Mouse (Mus musculus): Measurements from ENCODE around the gene Foxn1. TPM values are rescaled to one million over a fixed set of nuclear protein-coding genes. Genes with fewer than 3 reads are reported as not detected.

The Foxn1 gene
- polyA plus RNA-seq, 1 experiment from 2014 or later, result 1.6 TPM

GRCm38 (mm10) chr11:78345801-78346200 lies 40.6 kb downstream of the Foxn1 start:
- ATAC-seq (ENCODE audit: low read depth), result no peak
- Histone ChIP-seq H3K4me3 (ENCODE audit: low read depth, low read length) (no peak overlapping the region), H3K4me2 (ENCODE audit: low read depth, low read length) (0 out of 2 replicates have a peak overlapping the region, but pooled peaks have one; percentile 66), H3K9ac (ENCODE audit: low read depth, low read length) (peak overlapping the region; percentile 40), H3K4me1 (ENCODE audit: control insufficient read depth, insufficient read depth, low read length) (peaks cover 21% of the 10 kb centered on the region), H3K27ac (replicated peaks; ENCODE audit: low read depth, low read length) (no peak overlapping the region), H3K36me3 (ENCODE audit: control insufficient read depth, insufficient read depth, low read length) (peaks cover 24% of the 10 kb centered on the region), H3K9me3 (ENCODE audit: control insufficient read depth, low read length) (no peaks in the 10 kb centered on the region), H3K27me3 (replicated peaks; ENCODE audit: control insufficient read depth, insufficient read depth, low read length) (no peaks in the 10 kb centered on the region)
- 68% methylated on average over 7 of the region's 7 CpGs for WGBS
- no peak for DNase-seq (ENCODE audit: low spot score)

GRCm38 (mm10) chr11:78344890-78345715 lies 41.3 kb downstream of the Foxn1 start:
- peak overlapping the region; percentile 40 for H3K9ac ChIP-seq (ENCODE audit: low read depth, low read length)
- peak overlapping the region; percentile 66 for H3K4me2 ChIP-seq (ENCODE audit: low read depth, low read length)

GRCm38 (mm10) chr11:78344328-78344889 lies 41.9 kb downstream of the Foxn1 start:
- Histone ChIP-seq H3K4me2 (ENCODE audit: low read depth, low read length) (peak overlapping the region; percentile 66), H3K27me3 (replicated peaks; ENCODE audit: control insufficient read depth, insufficient read depth, low read length) (no peaks in the 10 kb centered on the region), H3K27ac (replicated peaks; ENCODE audit: low read depth, low read length) (no peak overlapping the region), H3K9ac (ENCODE audit: low read depth, low read length) (peak overlapping the region; percentile 86), H3K4me1 (ENCODE audit: control insufficient read depth, insufficient read depth, low read length) (peaks cover 21% of the 10 kb centered on the region), H3K4me3 (ENCODE audit: low read depth, low read length) (peak overlapping the region; percentile 84), H3K9me3 (ENCODE audit: control insufficient read depth, low read length) (no peaks in the 10 kb centered on the region), H3K36me3 (ENCODE audit: control insufficient read depth, insufficient read depth, low read length) (peaks cover 31% of the 10 kb centered on the region)
- 61% methylated on average over 6 of the region's 6 CpGs for WGBS
- DNase-seq (ENCODE audit: low spot score) (no peak), ATAC-seq (ENCODE audit: low read depth) (no peak)

More at GRCm38 (mm10) chr11:78344890-78345715, 41.3 kb downstream of the Foxn1 start:
- H3K9me3 ChIP-seq (ENCODE audit: control insufficient read depth, low read length), result no peaks in the 10 kb centered on the region
- H3K4me3 ChIP-seq (ENCODE audit: low read depth, low read length), result peak overlapping the region; percentile 84
- H3K27ac ChIP-seq (replicated peaks; ENCODE audit: low read depth, low read length), result no peak overlapping the region
- peaks cover 25% of the 10 kb centered on the region for H3K36me3 ChIP-seq (ENCODE audit: control insufficient read depth, insufficient read depth, low read length)
- peak; percentile 72 for DNase-seq (ENCODE audit: low spot score)
- H3K4me1 ChIP-seq (ENCODE audit: control insufficient read depth, insufficient read depth, low read length), result peaks cover 21% of the 10 kb centered on the region
- 46% methylated on average over 7 of the region's 8 CpGs for WGBS
- H3K27me3 ChIP-seq (replicated peaks; ENCODE audit: control insufficient read depth, insufficient read depth, low read length), result no peaks in the 10 kb centered on the region
- no peak for ATAC-seq (ENCODE audit: low read depth)

GRCm38 (mm10) chr11:78343381-78344327 lies 42.7 kb downstream of the Foxn1 start, which contains the start of gene Unc119:
Unc119 (plus strand) TSS chr11:78343482.
- peaks cover 21% of the 10 kb centered on the region for H3K4me1 ChIP-seq (ENCODE audit: control insufficient read depth, insufficient read depth, low read length)
- H3K27me3 ChIP-seq (replicated peaks; ENCODE audit: control insufficient read depth, insufficient read depth, low read length), result no peaks in the 10 kb centered on the region
- DNase-seq (ENCODE audit: low spot score), result peak; percentile 91
- peak within 1 kb of the TSS; percentile 86 for H3K9ac ChIP-seq (ENCODE audit: low read depth, low read length)
- H3K36me3 ChIP-seq (ENCODE audit: control insufficient read depth, insufficient read depth, low read length), result peaks cover 30% of the 10 kb centered on the region
- peak; percentile 87 for ATAC-seq (ENCODE audit: low read depth)
- no peaks in the 10 kb centered on the region for H3K9me3 ChIP-seq (ENCODE audit: control insufficient read depth, low read length)
- H3K27ac ChIP-seq (replicated peaks; ENCODE audit: low read depth, low read length), result peak within 1 kb of the TSS; percentile 82
- 1% methylated on average over 29 of the region's 66 CpGs for WGBS
- peak within 1 kb of the TSS; percentile 84 for H3K4me3 ChIP-seq (ENCODE audit: low read depth, low read length)
- peak within 1 kb of the TSS; percentile 66 for H3K4me2 ChIP-seq (ENCODE audit: low read depth, low read length)

GRCm38 (mm10) chr11:78341702-78342101 lies 44.7 kb downstream of the Foxn1 start:
- ATAC-seq (ENCODE audit: low read depth) (no peak), DNase-seq (ENCODE audit: low spot score) (no peak)
- Histone ChIP-seq H3K4me1 (ENCODE audit: control insufficient read depth, insufficient read depth, low read length) (peaks cover 21% of the 10 kb centered on the region), H3K9ac (ENCODE audit: low read depth, low read length) (no peak overlapping the region), H3K27me3 (replicated peaks; ENCODE audit: control insufficient read depth, insufficient read depth, low read length) (no peaks in the 10 kb centered on the region), H3K4me3 (ENCODE audit: low read depth, low read length) (no peak overlapping the region), H3K36me3 (ENCODE audit: control insufficient read depth, insufficient read depth, low read length) (peaks cover 31% of the 10 kb centered on the region), H3K4me2 (ENCODE audit: low read depth, low read length) (no peak overlapping the region), H3K9me3 (ENCODE audit: control insufficient read depth, low read length) (no peaks in the 10 kb centered on the region), H3K27ac (replicated peaks; ENCODE audit: low read depth, low read length) (no peak overlapping the region)
- whole genome bisulfite sequencing, result 84% methylated on average over 12 of the region's 12 CpGs

- H3K27me3 ChIP-seq (replicated peaks; ENCODE audit: control insufficient read depth, insufficient read depth, low read length), result no peaks in the 10 kb centered on the region
- no peak overlapping the region for H3K4me2 ChIP-seq (ENCODE audit: low read depth, low read length)
- H3K36me3 ChIP-seq (ENCODE audit: control insufficient read depth, insufficient read depth, low read length), result peaks cover 67% of the 10 kb centered on the region
- no peak overlapping the region for H3K27ac ChIP-seq (replicated peaks; ENCODE audit: low read depth, low read length)
- H3K9me3 ChIP-seq (ENCODE audit: control insufficient read depth, low read length), result no peaks in the 10 kb centered on the region
- H3K9ac ChIP-seq (ENCODE audit: low read depth, low read length), result no peak overlapping the region
- no peak for DNase-seq (ENCODE audit: low spot score)
- 94% methylated on average over 8 of the region's 8 CpGs for WGBS
- no peak for ATAC-seq (ENCODE audit: low read depth)
- H3K4me1 ChIP-seq (ENCODE audit: control insufficient read depth, insufficient read depth, low read length), result no peaks in the 10 kb centered on the region
- no peak overlapping the region for H3K4me3 ChIP-seq (ENCODE audit: low read depth, low read length)
These were observed 49.3 kb downstream of the Foxn1 start for GRCm38 (mm10) chr11:78337040-78337439.

GRCm38 (mm10) chr11:78333992-78334391 lies 52.4 kb downstream of the Foxn1 start:
- Histone ChIP-seq H3K9ac (ENCODE audit: low read depth, low read length) (no peak overlapping the region), H3K27me3 (replicated peaks; ENCODE audit: control insufficient read depth, insufficient read depth, low read length) (no peaks in the 10 kb centered on the region), H3K4me1 (ENCODE audit: control insufficient read depth, insufficient read depth, low read length) (0 out of 2 replicates have a peak, but pooled peaks cover 3% of the 10 kb centered on the region), H3K36me3 (ENCODE audit: control insufficient read depth, insufficient read depth, low read length) (peaks cover 56% of the 10 kb centered on the region), H3K27ac (replicated peaks; ENCODE audit: low read depth, low read length) (no peak overlapping the region), H3K4me2 (ENCODE audit: low read depth, low read length) (no peak overlapping the region), H3K4me3 (ENCODE audit: low read depth, low read length) (no peak overlapping the region), H3K9me3 (ENCODE audit: control insufficient read depth, low read length) (no peaks in the 10 kb centered on the region)
- no peak for ATAC-seq (ENCODE audit: low read depth)
- DNase-seq (ENCODE audit: low spot score), result no peak
- whole genome bisulfite sequencing, result 87% methylated on average over 5 of the region's 5 CpGs

GRCm38 (mm10) chr11:78332676-78333075 lies 53.7 kb downstream of the Foxn1 start:
- peaks cover 45% of the 10 kb centered on the region for H3K36me3 ChIP-seq (ENCODE audit: control insufficient read depth, insufficient read depth, low read length)
- H3K4me3 ChIP-seq (ENCODE audit: low read depth, low read length), result no peak overlapping the region
- 97% methylated on average over 12 of the region's 12 CpGs for WGBS
- no peak overlapping the region for H3K9ac ChIP-seq (ENCODE audit: low read depth, low read length)
- DNase-seq (ENCODE audit: low spot score) (no peak), ATAC-seq (ENCODE audit: low read depth) (no peak)
- no peaks in the 10 kb centered on the region for H3K9me3 ChIP-seq (ENCODE audit: control insufficient read depth, low read length)
- no peak overlapping the region for H3K27ac ChIP-seq (replicated peaks; ENCODE audit: low read depth, low read length)
- no peaks in the 10 kb centered on the region for H3K27me3 ChIP-seq (replicated peaks; ENCODE audit: control insufficient read depth, insufficient read depth, low read length)
- H3K4me1 ChIP-seq (ENCODE audit: control insufficient read depth, insufficient read depth, low read length), result 0 out of 2 replicates have a peak, but pooled peaks cover 4% of the 10 kb centered on the region
- no peak overlapping the region for H3K4me2 ChIP-seq (ENCODE audit: low read depth, low read length)

Data from embryonic facial prominence, embryonic 14.5 days (tissue).